Comparison of ENCODE assay signal across 27 mouse cellular contexts in genomic region chr4:129289671-129290070, GRCm38 (mm10). TPM values are rescaled to one million over a fixed set of nuclear protein-coding genes. Genes with fewer than 3 reads are reported as not detected.
"Had no signal": no experiment of that assay in that cellular context is flagged by ENCODE, and none has a peak within 500 bp of the region (broad histone marks: within the 10 kb centered on the region; RNA-seq: fewer than 3 reads in every experiment).

No protein-coding gene starts in this region.

- ATAC-seq: forebrain, embryonic 16.5 days; hindbrain, embryonic 16.5 days; inflammation-experienced regulatory T-cells, adult 6 months; intestine, embryonic 15.5 days; intestine, postnatal 0 days; liver, embryonic 12.5 days had no signal

- H3K36me3 ChIP-seq: heart, embryonic 10.5 days; heart, embryonic 12.5 days; hindbrain, embryonic 10.5 days; hindbrain, embryonic 12.5 days; intestine, embryonic 15.5 days; limb, embryonic 13.5 days; limb, embryonic 15.5 days; liver, embryonic 12.5 days had no signal

- H3K4me2 ChIP-seq: heart, embryonic 12.5 days; hindbrain, embryonic 12.5 days; hindbrain, embryonic 14.5 days; intestine, embryonic 15.5 days; limb, embryonic 13.5 days; limb, embryonic 15.5 days; liver, embryonic 12.5 days had no signal

- DNase-seq: gastrocnemius, postnatal 14 days; gastrocnemius, postnatal 36 days; heart, adult 18-20 months; heart, postnatal 10 days; heart, postnatal 4 days; kidney, adult 18-20 months; kidney, adult 8-10 months; kidney, postnatal 10 days; kidney, postnatal 25 days; kidney, postnatal 4 days had no signal

- H3K9me3 ChIP-seq: heart, embryonic 10.5 days; hindbrain, embryonic 10.5 days; hindbrain, embryonic 12.5 days; intestine, embryonic 15.5 days; limb, embryonic 13.5 days; limb, embryonic 15.5 days; liver, embryonic 12.5 days had no signal

- H3K4me3 ChIP-seq: heart, embryonic 10.5 days; heart, embryonic 12.5 days; hindbrain, embryonic 10.5 days; hindbrain, embryonic 12.5 days; intestine, embryonic 15.5 days; layer of hippocampus, adult 2 months; left cerebral cortex, adult 2 months; limb, embryonic 13.5 days; limb, embryonic 15.5 days; liver, embryonic 12.5 days had no signal

- H3K27ac ChIP-seq: heart, embryonic 10.5 days; hindbrain, embryonic 10.5 days; hindbrain, embryonic 12.5 days; hindbrain, embryonic 14.5 days; intestine, embryonic 15.5 days; layer of hippocampus, adult 2 months; left cerebral cortex, adult 2 months; limb, embryonic 13.5 days; limb, embryonic 15.5 days; liver, embryonic 12.5 days had no signal

- H3K9ac ChIP-seq: heart, embryonic 12.5 days; hindbrain, embryonic 12.5 days; hindbrain, embryonic 14.5 days; intestine, embryonic 15.5 days; limb, embryonic 13.5 days; limb, embryonic 15.5 days; liver, embryonic 12.5 days had no signal

RNA-seq across cellular contexts. Expression of gene Sync, which starts 2.3 kb away (rescaled TPM):
- total RNA-seq: granulocyte monocyte progenitor cell, adult 5-6 weeks; liver, adult 2 months had no signal
